Comparison of ENCODE assay signal across 9 mouse cellular contexts in the genomic region with DNA sequence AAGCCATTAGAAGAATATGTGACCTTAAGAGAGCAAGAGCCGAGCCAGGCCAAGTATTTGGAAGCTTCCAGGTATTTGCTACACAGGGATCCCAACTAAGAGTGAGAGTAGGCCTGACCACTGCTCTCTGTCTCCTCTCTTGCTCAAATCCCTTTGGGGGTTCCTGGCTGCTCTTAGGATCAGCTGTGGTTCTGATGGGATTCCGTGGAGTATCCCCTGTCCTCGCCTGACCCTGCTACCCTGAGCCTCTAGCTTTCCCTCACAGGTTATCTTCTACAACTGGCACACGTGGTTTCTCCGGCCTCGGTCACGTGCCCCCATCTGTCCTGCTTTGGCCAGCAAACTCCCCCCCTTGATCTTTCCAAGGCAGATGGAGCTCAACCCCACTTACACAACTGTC. TPM values are rescaled to one million over a fixed set of nuclear protein-coding genes. Genes with fewer than 3 reads are reported as not detected.
A peak's percentile ranks its signal among the peaks of the same experiment; 100 is the strongest.
DNase-seq lines count a peak whose midpoint lies in the region; ATAC-seq and TF ChIP-seq lines count a peak whose summit lies in the region.
"Had no signal": no experiment of that assay in that cellular context is flagged by ENCODE, and none has a peak within 500 bp of the region (broad histone marks: within the 10 kb centered on the region; RNA-seq: fewer than 3 reads in every experiment).

No protein-coding gene starts in this region.

- no peak for TF ChIP-seq EP300 in lung, postnatal 0 days (IDR thresholded peaks at IDR 0.05)
- TF ChIP-seq EP300 in liver, postnatal 0 days (IDR thresholded peaks at IDR 0.05; ENCODE audit: low read depth) = no peak

- WGBS in heart, embryonic 12.5 days = 61% methylated on average over 7 of the region's 7 CpGs
- 67% methylated on average over 7 of the region's 7 CpGs for WGBS in lung, postnatal 0 days
- 85% methylated on average over 7 of the region's 7 CpGs for WGBS in embryonic facial prominence, embryonic 14.5 days
- WGBS in liver, postnatal 0 days (ENCODE audit: insufficient replicate concordance) = 28% methylated on average over 7 of the region's 7 CpGs

- H3K4me3 ChIP-seq in heart, embryonic 12.5 days = no peak overlapping the region
- no peak overlapping the region for H3K4me3 ChIP-seq in lung, postnatal 0 days (ENCODE audit: low read depth, low read length)
- H3K4me3 ChIP-seq in embryonic facial prominence, embryonic 14.5 days (ENCODE audit: low read depth, low read length) = no peak overlapping the region
- H3K4me3 ChIP-seq in liver, postnatal 0 days (ENCODE audit: low read depth, low read length) = peak overlapping the region; percentile 93; the same call in 1 of the 2 replicates

- ATAC-seq in heart, embryonic 12.5 days (ENCODE audit: insufficient number of reproducible peaks, low FRiP score) = no peak
- ATAC-seq in lung, postnatal 0 days = no peak
- no peak for ATAC-seq in embryonic facial prominence, embryonic 14.5 days (ENCODE audit: low read depth)
- no peak for ATAC-seq in liver, postnatal 0 days

- no peaks in the 10 kb centered on the region for H3K9me3 ChIP-seq in heart, embryonic 12.5 days (replicated peaks)
- no peaks in the 10 kb centered on the region for H3K9me3 ChIP-seq in lung, postnatal 0 days (ENCODE audit: low read length)
- H3K9me3 ChIP-seq in embryonic facial prominence, embryonic 14.5 days (ENCODE audit: control insufficient read depth, low read length) = no peaks in the 10 kb centered on the region
- no peaks in the 10 kb centered on the region for H3K9me3 ChIP-seq in liver, postnatal 0 days (ENCODE audit: low read length)

- peak overlapping the region; percentile 96 for H3K4me2 ChIP-seq in heart, embryonic 12.5 days
- H3K4me2 ChIP-seq in lung, postnatal 0 days (replicated peaks; ENCODE audit: low read depth, low read length) = peak overlapping the region; percentile 91
- H3K4me2 ChIP-seq in embryonic facial prominence, embryonic 14.5 days (ENCODE audit: low read depth, low read length) = 0 out of 2 replicates have a peak overlapping the region, but pooled peaks have one; percentile 66
- peak overlapping the region; percentile 85 for H3K4me2 ChIP-seq in liver, postnatal 0 days (ENCODE audit: low read depth, low read length)

- peaks cover 19% of the 10 kb centered on the region for H3K36me3 ChIP-seq in heart, embryonic 12.5 days
- H3K36me3 ChIP-seq in lung, postnatal 0 days (ENCODE audit: insufficient read depth, low read length) = 0 out of 2 replicates have a peak, but pooled peaks cover 4% of the 10 kb centered on the region
- peaks cover 23% of the 10 kb centered on the region for H3K36me3 ChIP-seq in embryonic facial prominence, embryonic 14.5 days (ENCODE audit: control insufficient read depth, insufficient read depth, low read length)
- H3K36me3 ChIP-seq in liver, postnatal 0 days (replicated peaks; ENCODE audit: insufficient read depth, low read length) = peaks cover 7% of the 10 kb centered on the region

- no peak for DNase-seq in heart, postnatal 25 days (ENCODE audit: low spot score)
- DNase-seq in lung, postnatal 0 days (ENCODE audit: low spot score) = no peak
- DNase-seq in lung, postnatal 10 days = no peak
- DNase-seq in embryonic facial prominence, embryonic 14.5 days (ENCODE audit: low spot score) = no peak
- no peak for DNase-seq in liver, postnatal 0 days
- no peak for DNase-seq in layer of hippocampus, postnatal 25 days (ENCODE audit: extremely low spot score in 1 of 2, low spot score in 1 of 2)
- no peak for DNase-seq in embryo, embryonic 9.5 days (ENCODE audit: extremely low spot score)
- DNase-seq: right cerebral cortex, adult 18-20 months had no signal

- H3K9ac ChIP-seq in heart, embryonic 12.5 days = peak overlapping the region; percentile 55
- no peak overlapping the region for H3K9ac ChIP-seq in lung, postnatal 0 days (replicated peaks; ENCODE audit: low read depth)
- H3K9ac ChIP-seq in embryonic facial prominence, embryonic 14.5 days (ENCODE audit: low read depth, low read length) = no peak overlapping the region
- H3K9ac ChIP-seq in liver, postnatal 0 days (replicated peaks) = 0 out of 2 replicates have a peak overlapping the region, but pooled peaks have one; percentile 45

- no peaks in the 10 kb centered on the region for H3K27me3 ChIP-seq in heart, embryonic 12.5 days (replicated peaks)
- H3K27me3 ChIP-seq in lung, postnatal 0 days (replicated peaks; ENCODE audit: insufficient read depth, low read length) = no peaks in the 10 kb centered on the region
- no peaks in the 10 kb centered on the region for H3K27me3 ChIP-seq in embryonic facial prominence, embryonic 14.5 days (replicated peaks; ENCODE audit: control insufficient read depth, insufficient read depth, low read length)
- no peaks in the 10 kb centered on the region for H3K27me3 ChIP-seq in liver, postnatal 0 days (ENCODE audit: insufficient read depth, low read length)

- H3K27ac ChIP-seq in heart, embryonic 12.5 days (ENCODE audit: poor library complexity, severe bottlenecking) = 0 out of 2 replicates have a peak overlapping the region, but pooled peaks have one; percentile 1
- no peak overlapping the region for H3K27ac ChIP-seq in lung, postnatal 0 days (ENCODE audit: low read length)
- no peak overlapping the region for H3K27ac ChIP-seq in embryonic facial prominence, embryonic 14.5 days (replicated peaks; ENCODE audit: low read depth, low read length)
- H3K27ac ChIP-seq in liver, postnatal 0 days (ENCODE audit: low read depth) = 0 out of 2 replicates have a peak overlapping the region, but pooled peaks have one; percentile 6

- intact Hi-C loops in heart, postnatal 25 days (cut with DNase I) = no loop called here

- TF ChIP-seq CTCF in lung, postnatal 0 days (IDR thresholded peaks at IDR 0.05) = no peak
- TF ChIP-seq CTCF in liver, postnatal 0 days (IDR thresholded peaks at IDR 0.05; ENCODE audit: low read depth) = no peak

- peaks cover 49% of the 10 kb centered on the region for H3K4me1 ChIP-seq in heart, embryonic 12.5 days (replicated peaks)
- peaks cover 4% of the 10 kb centered on the region; the same call in 1 of the 2 replicates for H3K4me1 ChIP-seq in lung, postnatal 0 days (ENCODE audit: insufficient read depth, low read depth, low read length)
- H3K4me1 ChIP-seq in embryonic facial prominence, embryonic 14.5 days (ENCODE audit: control insufficient read depth, insufficient read depth, low read length) = peaks cover 14% of the 10 kb centered on the region
- H3K4me1 ChIP-seq in liver, postnatal 0 days (ENCODE audit: insufficient read depth) = peaks cover 33% of the 10 kb centered on the region

RNA-seq across cellular contexts. Expression of a gene that starts 3.2 kb away (rescaled TPM):
- 141 and 152 TPM in 2 replicates for polyA plus RNA-seq in heart, embryonic 12.5 days (2016; fragmentation: Nextera tagmentation; extraction: Ambion mirVana)
- 10 to 100 TPM; 50.9 to 53.9 TPM for total RNA-seq in heart, postnatal 25 days (2021)
- polyA plus RNA-seq in lung, postnatal 0 days (2015; fragmentation: Nextera tagmentation; extraction: Ambion mirVana) = 126 and 138 TPM in 2 replicates
- 246 and 265 TPM in 2 replicates for polyA plus RNA-seq in embryonic facial prominence, embryonic 14.5 days (2014; fragmentation: Nextera tagmentation; extraction: Ambion mirVana)
- 84.3 and 87.4 TPM in 2 replicates for polyA plus RNA-seq in liver, postnatal 0 days (2015; fragmentation: Nextera tagmentation; extraction: Ambion mirVana)
- 100 to 1,000 TPM; 115 to 130 TPM for total RNA-seq in layer of hippocampus, postnatal 25 days (2021)

RNA-seq across cellular contexts. Expression of a gene that starts 45.7 kb away (rescaled TPM):
- 0.72 and 0.81 TPM in 2 replicates for polyA plus RNA-seq in heart, embryonic 12.5 days (2016; fragmentation: Nextera tagmentation; extraction: Ambion mirVana)
- total RNA-seq in heart, postnatal 25 days (2021) = 1 to 10 TPM; 1.3 to 1.5 TPM
- polyA plus RNA-seq in lung, postnatal 0 days (2015; fragmentation: Nextera tagmentation; extraction: Ambion mirVana) = 4.8 and 6.6 TPM in 2 replicates
- polyA plus RNA-seq in embryonic facial prominence, embryonic 14.5 days (2014; fragmentation: Nextera tagmentation; extraction: Ambion mirVana) = 0.93 and 0.98 TPM in 2 replicates
- polyA plus RNA-seq in liver, postnatal 0 days (2015; fragmentation: Nextera tagmentation; extraction: Ambion mirVana) = 6.8 and 8.2 TPM in 2 replicates
- 1 to 10 TPM; 1.8 to 2.0 TPM for total RNA-seq in layer of hippocampus, postnatal 25 days (2021)

Comparison
In these comparisons a context has a peak if more than half of its experiments do, and no peak if none do; other contexts are left out.
1. H3K27ac ChIP-seq: peak in heart, embryonic 12.5 days (single experiment) and liver, postnatal 0 days (single experiment); none in lung, postnatal 0 days (single experiment) and embryonic facial prominence, embryonic 14.5 days (single experiment).
2. H3K9ac ChIP-seq: peak in heart, embryonic 12.5 days (single experiment) and liver, postnatal 0 days (single experiment); none in lung, postnatal 0 days (single experiment) and embryonic facial prominence, embryonic 14.5 days (single experiment).
3. Peak in every context shown above with its lines, with median percentiles within 50 percentile points of each other: H3K4me2 ChIP-seq.